Mouse (Mus musculus) olfactory bulb, adult 2 months (tissue): Measurements from ENCODE around the gene Cpox.

Experiments used
- CTCF ChIP-seq: fragments of 200-500 bp; IDR thresholded peaks from 2 replicates; pipeline ENCODE4 v1.5.1; 2012; ENCODE audit warnings: low read depth, mild to moderate bottlenecking, low read length, moderate library complexity; ENCODE audit not compliant: insufficient read depth
- POLR2A ChIP-seq: fragments of 200-500 bp; IDR thresholded peaks from 2 replicates; pipeline ENCODE4 v1.6.1; 2012; ENCODE audit warnings: mild to moderate bottlenecking, low read depth, low read length, moderate library complexity; ENCODE audit not compliant: insufficient read depth

DNA sequence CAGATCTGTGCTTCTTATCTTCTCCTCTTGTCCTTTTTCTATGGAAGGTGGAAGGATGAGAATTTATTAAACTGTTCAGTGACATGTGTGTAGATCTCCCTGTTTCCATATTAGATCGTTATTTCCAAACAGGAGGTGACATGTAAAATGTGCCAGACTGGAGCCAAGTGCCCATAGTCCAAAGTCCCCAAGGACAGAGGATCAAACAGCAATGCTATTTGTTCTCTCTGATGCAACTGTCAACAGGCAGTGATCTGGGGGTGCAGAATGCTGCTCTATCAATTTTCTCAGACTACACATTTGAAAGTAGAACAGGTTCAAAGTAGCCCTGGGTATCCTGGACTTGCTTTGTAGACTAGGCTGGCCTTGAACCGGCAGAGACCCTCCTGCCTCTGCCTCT lies 6.3 kb upstream of the Cpox start:
- TF ChIP-seq POLR2A, result no peak
- TF ChIP-seq CTCF, result no peak
